Mouse (Mus musculus) T-helper 1 cell (primary cell): ENCODE results near the gene BC035044.
"Not testable (repeated sequence)": the region's sequence is repeated elsewhere in the genome, so short reads cannot be mapped to it uniquely, and the experiment has no call there.

Experiments used
- in situ Hi-C: fragments of 300-600 bp; cut with MboI, MseI; formaldehyde crosslinking; loops from one replicate; pipeline ENCODE4 v1.15.1; 2025; ENCODE audit warnings: high pct_unique_total_duplicates

BC035044 gene

GRCm38 (mm10) chr6:128890948-128891355 lies at the start of gene BC035044:
Gene BC035044, minus strand, starts transcription at chr6:128891126.
- in situ Hi-C loops = no loop called here

GRCm38 (mm10) chr6:128935889-128936665 lies 45.2 kb upstream of the BC035044 start:
- in situ Hi-C loops = not testable (repeated sequence)

DNA sequence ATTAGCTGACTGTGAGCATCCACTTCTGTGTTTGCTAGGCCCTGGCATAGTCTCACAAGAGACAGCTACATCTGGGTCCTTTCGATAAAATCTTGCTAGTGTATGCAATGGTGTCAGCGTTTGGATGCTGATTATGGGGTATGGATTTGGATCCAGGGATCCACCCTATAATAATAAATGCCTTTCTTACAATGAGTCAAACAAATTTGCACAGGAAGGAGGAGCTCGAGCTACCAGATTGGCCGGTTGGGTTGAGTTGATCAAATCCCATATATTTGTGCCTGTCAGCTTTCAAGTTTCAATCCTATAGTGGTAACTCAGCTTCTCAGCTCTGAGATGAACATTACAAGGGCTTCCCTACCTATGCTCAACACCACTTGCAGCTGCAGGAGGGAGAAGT lies 43.2 kb upstream of the BC035044 start, which contains the start of gene Clec2g:
TSS of gene Clec2g (plus strand) at position 301 of the 400 bp plus-strand sequence.
- in situ Hi-C loops = not testable (repeated sequence)

DNA sequence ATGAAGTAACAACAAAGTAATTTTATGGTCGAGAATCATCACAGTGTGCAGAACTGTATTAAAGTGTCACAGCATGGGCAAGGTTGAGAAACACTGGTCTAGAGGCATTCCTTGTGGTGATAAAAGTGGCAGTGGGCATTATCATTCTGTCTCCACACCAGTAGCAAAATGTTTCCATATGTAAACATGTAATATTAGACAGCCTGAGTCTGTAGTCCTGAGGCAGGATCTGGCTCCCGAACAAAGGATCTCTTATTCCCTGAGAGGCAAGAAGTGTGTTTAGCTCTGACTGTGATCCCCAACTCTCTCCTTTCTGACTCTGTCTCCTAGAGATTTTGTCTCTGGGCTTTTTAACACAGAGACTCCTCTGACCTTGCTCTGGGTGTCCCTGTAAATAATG lies 42.1 kb upstream of the BC035044 start:
- in situ Hi-C loops = no loop called here

DNA sequence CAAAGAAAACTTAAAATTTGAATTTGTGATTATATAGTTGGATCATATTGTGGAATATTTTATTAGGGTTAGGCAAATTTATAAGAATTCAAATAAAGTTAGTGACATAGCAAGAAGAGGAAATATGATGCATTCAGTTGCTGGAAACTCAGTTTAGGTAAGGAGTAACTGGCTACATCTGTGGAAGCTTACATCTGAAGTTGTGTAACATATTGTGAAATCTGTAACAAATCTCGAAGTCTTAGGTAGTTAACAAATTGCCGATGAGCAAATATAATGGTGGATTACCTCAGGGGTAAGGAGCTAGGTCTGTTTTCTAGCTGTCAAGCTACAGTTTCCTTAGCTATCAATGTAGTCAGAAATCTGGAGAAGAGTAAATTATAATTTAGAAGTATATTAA lies 26.4 kb upstream of the BC035044 start:
- in situ Hi-C loops = loop anchor here (10.0 kb wide), 1 partner anchor 1333 kb away; no protein-coding TSS in a partner anchor

- in situ Hi-C loops = loop anchor here (10.0 kb wide), 1 partner anchor 1329 kb away; no protein-coding TSS in a partner anchor
Observed at GRCm38 (mm10) chr6:128913598-128914254, 22.8 kb upstream of the BC035044 start.

DNA sequence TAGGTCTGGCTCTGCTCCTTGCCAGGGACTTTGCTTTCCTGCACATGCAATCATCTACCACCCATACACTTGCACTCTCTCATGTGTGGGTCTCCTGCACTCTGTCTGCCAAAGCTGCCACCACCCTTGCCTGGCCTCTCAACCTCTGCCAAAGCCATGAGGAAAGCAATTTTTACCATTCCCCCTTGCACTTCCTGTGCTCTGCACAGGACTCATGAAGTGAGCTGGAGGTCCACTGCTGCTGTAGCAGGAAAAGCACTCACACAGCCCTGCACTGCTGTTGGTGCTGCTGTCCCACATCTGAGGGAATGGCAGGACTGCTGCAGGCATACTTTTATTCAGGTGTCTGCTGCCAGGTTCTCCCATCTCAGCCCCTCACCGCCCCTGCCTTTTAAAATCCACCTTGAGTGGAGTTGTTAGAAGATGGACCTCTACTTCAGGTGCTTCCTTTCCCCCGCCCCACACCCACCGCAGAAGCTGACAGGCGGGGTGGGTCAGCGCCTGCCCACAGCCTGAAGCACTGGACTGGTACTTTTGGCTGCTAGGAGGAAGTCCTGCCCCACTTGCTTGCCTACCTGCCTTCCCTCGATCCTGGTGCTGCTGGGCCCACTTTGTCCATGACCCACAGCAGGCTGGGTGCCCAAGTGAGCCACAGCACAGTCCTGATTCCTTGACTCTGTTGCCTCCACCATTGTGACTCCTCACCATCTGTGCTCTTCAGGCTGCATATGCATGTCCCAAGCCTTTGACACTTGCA lies 10.0 kb upstream of the BC035044 start:
- in situ Hi-C loops = not testable (repeated sequence)

DNA sequence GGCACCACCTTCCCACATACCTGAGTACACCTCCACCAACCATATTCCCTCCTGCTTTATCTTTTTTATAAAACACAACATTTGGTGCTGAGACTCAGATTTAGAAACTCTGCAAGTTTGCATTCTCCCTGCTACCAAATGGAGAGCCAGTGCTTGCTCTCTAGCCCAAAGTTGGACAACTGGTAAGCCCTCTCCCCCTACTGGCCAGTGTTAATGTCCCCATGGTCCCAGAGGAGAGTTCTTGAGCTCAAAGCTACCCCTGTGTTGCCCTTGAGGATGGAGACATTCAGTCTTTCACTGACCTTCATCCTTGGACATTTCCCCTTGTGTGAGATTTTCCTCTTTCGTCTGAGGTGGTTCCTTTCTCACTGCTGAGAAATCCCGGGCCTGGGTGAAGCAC lies 9.1 kb upstream of the BC035044 start:
- in situ Hi-C loops = no loop called here

DNA sequence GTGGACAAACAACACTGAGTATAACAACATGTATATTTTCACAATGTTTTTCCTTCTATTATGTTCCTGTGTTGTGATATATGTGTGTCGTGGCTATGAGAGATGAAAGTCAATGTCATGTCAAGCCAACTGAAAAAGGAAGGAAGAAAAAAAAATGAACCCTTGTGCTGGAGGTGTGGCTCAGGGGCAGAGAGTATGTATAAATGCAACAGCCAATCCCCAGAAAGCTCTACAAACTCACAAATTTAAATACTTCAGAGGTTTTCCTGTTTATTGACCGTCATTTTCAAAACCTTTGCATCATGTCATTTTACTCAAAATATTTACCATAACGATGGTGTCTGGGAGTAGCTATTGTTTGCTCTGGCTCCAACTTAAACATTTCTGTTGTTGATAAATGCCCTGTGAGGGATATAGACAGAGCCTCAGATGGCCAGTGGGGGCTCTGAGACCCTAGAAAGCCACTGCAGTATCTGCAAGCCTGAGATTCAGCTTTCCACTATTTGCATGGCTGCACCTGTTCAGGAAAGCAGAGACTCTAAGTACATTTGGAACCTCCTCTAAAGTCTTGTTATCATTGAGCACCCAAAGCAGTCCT lies 4.6 kb upstream of the BC035044 start:
- in situ Hi-C loops = no loop called here

DNA sequence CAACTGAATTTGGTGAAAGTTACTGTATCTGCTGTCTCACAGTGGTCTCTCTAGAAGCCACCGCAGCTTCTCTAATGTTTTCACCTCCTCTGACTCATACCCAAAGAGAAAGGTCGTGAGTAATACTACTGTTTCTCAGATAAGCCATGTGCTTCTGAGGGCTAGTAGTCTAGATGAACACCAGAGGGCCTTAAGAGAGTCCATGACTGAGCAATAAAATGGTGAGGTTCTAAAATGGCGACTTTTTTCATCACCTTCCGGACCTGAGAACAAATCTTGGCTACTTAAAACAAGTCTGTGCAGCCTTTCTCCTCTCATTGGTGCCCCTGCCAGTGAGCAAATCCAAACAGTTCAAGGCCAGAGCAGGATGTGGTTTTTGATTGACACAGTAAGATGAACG lies 2.1 kb downstream of the BC035044 start:
- in situ Hi-C loops = loop anchor here (5.0 kb wide), 1 partner anchor 37 kb away; no protein-coding TSS in a partner anchor

GRCm38 (mm10) chr6:128887091-128887790 lies 3.7 kb downstream of the BC035044 start, which contains the start of gene Clec2i:
Gene Clec2i, plus strand, starts transcription at chr6:128887588.
- in situ Hi-C loops = loop anchor here (5.0 kb wide), 1 partner anchor 35 kb away; no protein-coding TSS in a partner anchor

- in situ Hi-C loops = loop anchor here (25.0 kb wide), 1 partner anchor 490 kb away; no protein-coding TSS in a partner anchor
Observed at GRCm38 (mm10) chr6:128871910-128872610, 18.9 kb downstream of the BC035044 start.

- in situ Hi-C loops = loop anchor here (25.0 kb wide), 1 partner anchor 493 kb away; no protein-coding TSS in a partner anchor
Observed at GRCm38 (mm10) chr6:128868861-128869260, 22.1 kb downstream of the BC035044 start.

- in situ Hi-C loops = loop anchor here (25.0 kb wide), 1 partner anchor 504 kb away; no protein-coding TSS in a partner anchor
Observed at GRCm38 (mm10) chr6:128857976-128858375, 33.0 kb downstream of the BC035044 start.

DNA sequence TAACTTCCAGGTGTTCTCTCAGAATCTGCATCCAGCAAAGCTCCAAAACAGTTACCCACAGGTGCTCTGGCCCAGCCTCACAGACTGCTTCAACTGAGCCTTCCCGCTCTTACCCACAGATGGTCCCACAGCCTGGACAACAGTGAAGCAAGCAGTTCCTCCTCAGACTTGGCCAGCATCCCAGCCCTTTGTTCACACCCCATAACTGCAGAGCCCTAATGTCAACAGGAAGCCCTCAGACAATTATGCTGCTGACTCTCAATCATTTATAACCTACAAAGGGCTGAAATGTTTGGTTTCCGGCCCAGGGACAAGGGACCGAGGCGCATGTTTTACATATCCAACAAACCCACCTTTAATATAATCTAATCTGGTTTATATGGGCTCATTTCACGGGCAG lies 34.7 kb downstream of the BC035044 start:
- in situ Hi-C loops = loop anchor here (25.0 kb wide), 1 partner anchor 506 kb away; no protein-coding TSS in a partner anchor

DNA sequence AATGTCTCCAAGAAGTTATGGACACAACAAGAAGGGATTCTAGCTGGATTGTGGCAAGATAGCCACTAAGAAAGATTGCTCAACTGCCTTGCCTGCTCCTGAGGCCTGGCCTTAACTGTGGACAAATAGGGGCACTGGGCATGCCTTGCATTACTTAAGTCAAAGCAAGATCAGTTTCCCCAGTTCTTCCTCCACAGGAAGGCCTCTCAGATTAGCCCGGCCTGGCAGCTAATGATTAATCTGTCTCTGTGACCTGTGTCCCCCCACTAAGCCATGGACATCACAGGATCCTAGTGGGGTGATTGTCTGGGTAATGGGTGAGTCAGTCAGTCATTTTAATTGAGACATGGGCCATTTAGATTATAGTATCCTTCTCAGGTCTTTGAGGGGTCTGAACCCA lies 35.4 kb downstream of the BC035044 start:
- in situ Hi-C loops = loop anchor here (25.0 kb wide), 1 partner anchor 507 kb away; no protein-coding TSS in a partner anchor

GRCm38 (mm10) chr6:128854895-128855294 lies 36.0 kb downstream of the BC035044 start:
- in situ Hi-C loops = loop anchor here (5.0 to 25.0 kb wide), 4 partner anchors 32 to 507 kb away; partner anchors contain the start of gene Clec2i

GRCm38 (mm10) chr6:128854024-128854820 lies 36.7 kb downstream of the BC035044 start:
- in situ Hi-C loops = loop anchor here (5.0 to 25.0 kb wide), 4 partner anchors 33 to 508 kb away; partner anchors contain the start of gene Clec2i

DNA sequence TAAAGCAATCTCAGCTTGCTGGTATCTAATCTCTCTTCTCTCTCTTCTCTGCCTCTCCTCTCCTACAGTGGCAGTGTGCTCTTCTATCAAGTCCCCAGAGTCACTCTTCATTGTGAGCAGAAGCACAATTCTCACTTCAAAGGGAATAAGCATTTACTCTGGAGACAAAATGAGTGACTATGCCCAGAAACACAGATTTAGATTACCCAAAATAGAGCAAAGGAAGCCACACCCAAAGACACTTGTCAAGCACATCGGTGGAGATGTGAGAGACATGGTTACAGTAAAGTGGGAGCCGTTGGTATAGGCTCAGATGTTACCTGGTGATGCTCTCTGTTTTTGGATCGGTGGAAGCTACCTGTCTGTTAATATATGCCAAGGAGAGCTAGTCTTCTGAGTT lies 38.2 kb downstream of the BC035044 start:
- in situ Hi-C loops = loop anchor here (5.0 to 25.0 kb wide), 4 partner anchors 35 to 510 kb away; partner anchors contain the start of gene Clec2i
